Mouse (Mus musculus): ENCODE measurements around the gene Gja10. TPM values are rescaled to one million over a fixed set of nuclear protein-coding genes. Genes with fewer than 3 reads are reported as not detected.

The Gja10 gene
- total and polyA plus RNA-seq, 3 experiments: 0.13 TPM; not detected in 2

DNA sequence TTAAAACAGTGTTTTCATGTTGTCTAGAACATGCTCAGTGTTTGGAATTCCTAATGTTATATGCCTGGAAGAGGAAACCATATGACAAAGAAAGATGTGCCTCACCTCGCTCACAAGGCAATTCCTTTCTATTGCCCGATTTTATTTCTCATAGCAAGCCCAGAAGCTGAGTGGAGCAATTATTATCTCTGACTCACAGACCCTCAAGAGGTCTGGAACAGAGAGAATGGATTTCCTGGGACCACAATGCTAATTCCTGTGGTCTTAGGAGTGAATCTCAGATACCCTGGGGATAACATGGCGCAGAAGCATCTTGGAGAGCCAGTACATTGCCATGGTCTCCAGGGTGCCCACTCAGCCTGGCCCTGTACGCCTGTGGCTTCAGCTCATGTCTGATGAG lies 33.5 kb downstream of the Gja10 start (continued):
- no peak for TF ChIP-seq MAZ (IDR thresholded peaks at IDR 0.05; ENCODE audit: low read depth, low read length)

DNA sequence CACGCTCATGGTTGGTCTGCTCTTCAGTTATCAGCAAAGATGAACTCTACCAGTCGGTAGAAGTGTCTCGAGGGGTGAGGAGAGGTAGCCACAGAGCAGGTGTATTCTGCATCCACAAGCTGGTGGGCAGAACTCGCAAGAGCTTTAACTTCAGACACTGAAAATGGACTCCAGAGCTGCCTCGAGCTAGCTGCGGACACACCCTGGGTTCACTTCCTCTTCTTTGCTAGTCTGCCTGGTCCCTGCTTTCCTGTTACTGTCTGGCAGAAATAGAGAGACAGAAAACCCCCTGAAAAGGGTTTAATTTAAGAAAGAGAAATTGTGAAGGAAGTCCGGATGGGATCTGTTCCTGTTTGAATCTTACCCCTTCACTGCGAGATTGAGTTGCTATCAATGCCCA lies 37.6 kb downstream of the Gja10 start:
- TF ChIP-seq ELF1 (IDR thresholded peaks at IDR 0.05; ENCODE audit: low read depth, low read length): 0 out of 2 replicates have a peak, but pooled peaks have one; percentile 32
- no peak for TF ChIP-seq MYC (IDR thresholded peaks at IDR 0.05; ENCODE audit: low read depth, low read length)
- TF ChIP-seq MAZ (IDR thresholded peaks at IDR 0.05; ENCODE audit: low read depth, low read length): no peak
- TF ChIP-seq POLR2AphosphoS2 (IDR thresholded peaks at IDR 0.05; ENCODE audit: low read depth, low read length): no peak
- no peak for TF ChIP-seq RCOR1 (conservative IDR thresholded peaks at IDR 0.05; ENCODE audit: low read depth, low read length)
- TF ChIP-seq IRF4 (IDR thresholded peaks at IDR 0.05; ENCODE audit: low read depth, low read length): peak; percentile 74
- peak; percentile 64 for TF ChIP-seq EP300 (IDR thresholded peaks at IDR 0.05; ENCODE audit: low read length)
- TF ChIP-seq MEF2A (IDR thresholded peaks at IDR 0.05; ENCODE audit: borderline replicate concordance, low read depth, low read length): 0 out of 2 replicates have a peak, but pooled peaks have one; percentile 1
- TF ChIP-seq NRF1 (IDR thresholded peaks at IDR 0.05; ENCODE audit: low read depth, low read length): no peak
- no peak for TF ChIP-seq ZNF384 (IDR thresholded peaks at IDR 0.05; ENCODE audit: low read depth, low read length)
- dilution Hi-C loops (cut with MboI; ENCODE audit: extremely low pct_ligation_motif_present, extremely low pct_unique_long_range_greater_than_20kb, low sequenced_read_pairs): no loop called here
- H3K79me2 ChIP-seq (replicated peaks; ENCODE audit: control insufficient read depth, extremely low read depth, insufficient read depth, poor library complexity, severe bottlenecking): no peaks in the 10 kb centered on the region
- in situ Hi-C loops (cut with MboI; ENCODE audit: low pct_ligation_motif_present, low pct_unique_long_range_greater_than_20kb, low sequenced_read_pairs): loop anchor here (10.0 kb wide), 1 partner anchor 510 kb away; no protein-coding TSS in a partner anchor
- no peaks in the 10 kb centered on the region for H3K27me3 ChIP-seq (replicated peaks)
- peak overlapping the region in 1 of 3 experiments; percentile 15 for H3K4me3 ChIP-seq (replicated peaks in 1 of 3; ENCODE audit: low read depth in 2 of 3, low read length in 2 of 3, poor library complexity in 1 of 3)
- no peaks in the 10 kb centered on the region for H3K9me3 ChIP-seq (replicated peaks; ENCODE audit: low read length)
- peak; percentile 54 for DNase-seq (ENCODE audit: extremely low read depth)
- H3K9ac ChIP-seq (ENCODE audit: insufficient read depth, low read depth): peak overlapping the region; percentile 8; the same call in 1 of the 2 replicates
- no peak overlapping the region for H3K27ac ChIP-seq (ENCODE audit: insufficient read depth, low read depth)
- peak overlapping the region; percentile 67 for H3K4me2 ChIP-seq (ENCODE audit: insufficient read depth, low read depth, poor library complexity, severe bottlenecking)
- peaks cover 9 to 23% of the 10 kb centered on the region in 2 experiments for H3K4me1 ChIP-seq (ENCODE audit: control insufficient read depth in 1 of 2, insufficient read depth in 2 of 2)
- H3K36me3 ChIP-seq (replicated peaks in 1 of 2; ENCODE audit: control insufficient read depth in 1 of 2, insufficient read depth in 1 of 2, low read length in 1 of 2): no peaks in the 10 kb centered on the region

DNA sequence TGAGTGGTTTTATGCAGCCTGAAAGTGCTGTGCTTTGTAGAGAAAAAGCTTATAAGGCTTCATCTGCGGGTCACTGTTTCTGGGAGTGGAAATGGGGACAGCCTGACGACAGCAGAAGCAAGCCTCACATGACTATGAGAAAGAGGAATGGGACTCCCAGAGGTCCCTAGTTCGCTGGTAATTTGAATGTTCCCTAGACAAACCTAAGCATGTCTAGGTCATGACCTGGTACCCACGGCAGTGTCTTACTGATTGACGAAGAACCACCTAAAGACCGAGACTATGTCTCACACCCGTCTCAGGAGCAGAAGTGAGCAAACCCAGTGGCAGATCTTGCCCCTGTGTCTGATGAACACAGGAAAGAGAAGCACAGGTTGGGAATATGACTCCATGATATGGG lies 38.1 kb downstream of the Gja10 start:
- dilution Hi-C loops (cut with MboI; ENCODE audit: extremely low pct_ligation_motif_present, extremely low pct_unique_long_range_greater_than_20kb, low sequenced_read_pairs): no loop called here
- peak; percentile 41 for DNase-seq (ENCODE audit: extremely low read depth)
- H3K4me1 ChIP-seq (ENCODE audit: control insufficient read depth in 1 of 2, insufficient read depth in 2 of 2): peaks cover 9 to 23% of the 10 kb centered on the region in 2 experiments

More for the DNA sequence above, 38.1 kb downstream of the Gja10 start:
- Histone ChIP-seq H3K79me2 (replicated peaks; ENCODE audit: control insufficient read depth, extremely low read depth, insufficient read depth, poor library complexity, severe bottlenecking) (no peaks in the 10 kb centered on the region), H3K27me3 (replicated peaks) (no peaks in the 10 kb centered on the region), H3K4me2 (ENCODE audit: insufficient read depth, low read depth, poor library complexity, severe bottlenecking) (peak overlapping the region; percentile 67), H3K9ac (ENCODE audit: insufficient read depth, low read depth) (peak overlapping the region; percentile 8; the same call in 1 of the 2 replicates), H3K9me3 (replicated peaks; ENCODE audit: low read length) (no peaks in the 10 kb centered on the region), H3K4me3 (replicated peaks in 1 of 3; ENCODE audit: low read depth in 2 of 3, low read length in 2 of 3, poor library complexity in 1 of 3) (peak overlapping the region in 1 of 3 experiments; percentile 15), H3K27ac (ENCODE audit: insufficient read depth, low read depth) (no peak overlapping the region), H3K36me3 (replicated peaks in 1 of 2; ENCODE audit: control insufficient read depth in 1 of 2, insufficient read depth in 1 of 2, low read length in 1 of 2) (no peaks in the 10 kb centered on the region)
- TF ChIP-seq ZNF384 (IDR thresholded peaks at IDR 0.05; ENCODE audit: low read depth, low read length) (no peak), UBTF (IDR thresholded peaks at IDR 0.05; ENCODE audit: low read depth, low read length) (0 out of 2 replicates have a peak, but pooled peaks have one; percentile 51)
- in situ Hi-C loops (cut with MboI; ENCODE audit: low pct_ligation_motif_present, low pct_unique_long_range_greater_than_20kb, low sequenced_read_pairs): loop anchor here (10.0 kb wide), 1 partner anchor 510 kb away; no protein-coding TSS in a partner anchor
